Mouse (Mus musculus) forebrain, embryonic 11.5 days (tissue): ENCODE measurements around the gene Exoc4. TPM values are rescaled to one million over a fixed set of nuclear protein-coding genes. Genes with fewer than 3 reads are reported as not detected.

ENCODE experiments used
- ATAC-seq: fragments of 200-750 bp; cut with Nextera tagmentation; replicated peaks from 2 replicates; pipeline ENCODE4 v1.8.0; 2017; ENCODE audit warnings: moderate TSS enrichment; ENCODE audit not compliant: low FRiP score
- DNase-seq: peaks from one replicate; pipeline ENCODE4 v3.0.0-alpha.2; 2017; ENCODE audit warnings: low spot score
- H3K27ac ChIP-seq: fragments of 300-500 bp; sonication (generic); 2 replicates; pipeline ENCODE4 v1.5.1; 2014; ENCODE audit warnings: low read depth, low read length
- H3K27me3 ChIP-seq: fragments of 300-500 bp; sonication (generic); 2 replicates; pipeline ENCODE4 v1.6.1; 2014; ENCODE audit warnings: mild to moderate bottlenecking, low read length, mixed read lengths; ENCODE audit not compliant: control insufficient read depth, insufficient read depth
- H3K36me3 ChIP-seq: fragments of 300-500 bp; sonication (generic); 2 replicates; pipeline ENCODE4 v1.6.1; 2014; ENCODE audit warnings: mild to moderate bottlenecking, low read length, moderate library complexity, mixed read lengths; ENCODE audit not compliant: control insufficient read depth, insufficient read depth
- H3K4me1 ChIP-seq: fragments of 300-500 bp; sonication (generic); replicated peaks from 2 replicates; pipeline ENCODE4 v1.6.1; 2014; ENCODE audit warnings: low read length, mixed read lengths; ENCODE audit not compliant: control insufficient read depth, insufficient read depth
- H3K4me2 ChIP-seq: fragments of 300-500 bp; sonication (generic); 2 replicates; pipeline ENCODE4 v1.6.1; 2014; ENCODE audit warnings: low read depth, mild to moderate bottlenecking, low read length, moderate library complexity, mixed read lengths; ENCODE audit not compliant: severe bottlenecking
- H3K4me3 ChIP-seq: fragments of 300-500 bp; sonication (generic); 2 replicates; pipeline ENCODE4 v1.5.1; 2014; ENCODE audit warnings: low read depth, low read length
- H3K9ac ChIP-seq: fragments of 300-500 bp; sonication (generic); 2 replicates; pipeline ENCODE4 v1.6.1; 2014; ENCODE audit warnings: low read length
- H3K9me3 ChIP-seq: fragments of 300-500 bp; sonication (generic); 2 replicates; pipeline ENCODE4 v1.6.1; 2016; ENCODE audit warnings: low read length, mixed read lengths; ENCODE audit not compliant: control insufficient read depth
- WGBS: fragments of 180-500 bp; shearing (Covaris S2); extraction: QIAGEN DNeasy Blood & Tissue Kit; methylation state at CpG from one replicate; pipeline ENCODE4 v1.1.7; 2014; 5-methylcytosine and 5-hydroxymethylcytosine counted together
- polyA plus RNA-seq: library from polyadenylated mRNA; unstranded; fragments of >200 nt; fragmentation: Nextera tagmentation; extraction: Ambion mirVana; gene quantifications from 2 replicates; pipeline ENCODE4 v1.2.1, GENCODE M21; 2014

Gene Exoc4
- polyA plus RNA-seq, 1 experiment from 2014 or later, result 41.2 TPM

GRCm38 (mm10) chr6:34013469-34013868 lies 764.6 kb downstream of the Exoc4 start:
- Histone ChIP-seq H3K27ac (no peak overlapping the region), H3K9me3 (no peaks in the 10 kb centered on the region), H3K36me3 (no peaks in the 10 kb centered on the region), H3K4me1 (0 out of 2 replicates have a peak, but pooled peaks cover 2% of the 10 kb centered on the region), H3K4me2 (no peak overlapping the region), H3K4me3 (no peak overlapping the region), H3K27me3 (no peaks in the 10 kb centered on the region), H3K9ac (no peak overlapping the region)
- WGBS, result 76% methylated on average over 6 of the region's 6 CpGs
- ATAC-seq (no peak), DNase-seq (no peak)

Other genes with a start within 250 kb of the Exoc4 start
- gene Chchd3, start 188.8 kb upstream of the Exoc4 start, polyA plus RNA-seq, result 131 and 135 TPM in 2 replicates